Mouse (Mus musculus): ENCODE measurements around the gene Casz1. TPM values are rescaled to one million over a fixed set of nuclear protein-coding genes. Genes with fewer than 3 reads are reported as not detected.

The Casz1 gene
- total RNA-seq, 2 experiments from 2014 or later, result 31.2 to 41.3 TPM

DNA sequence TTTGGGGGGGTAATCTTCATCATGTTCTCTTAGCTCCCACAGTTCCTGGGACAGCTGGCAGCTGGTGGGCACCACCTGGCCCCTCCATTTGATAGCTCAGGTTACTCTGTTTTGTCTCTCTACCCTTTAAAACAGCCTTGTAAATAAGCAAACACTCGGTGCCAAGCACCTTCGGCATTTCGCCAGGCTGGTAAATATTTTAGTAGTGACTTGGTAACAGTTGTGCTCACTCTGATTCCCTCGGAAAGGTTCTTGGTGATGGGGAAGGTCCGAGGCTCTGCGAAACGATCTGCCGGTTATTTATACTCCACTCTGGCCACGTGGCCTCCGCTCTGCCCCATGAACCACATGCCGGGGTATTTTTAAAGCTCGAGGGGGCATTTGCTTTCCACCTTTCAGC lies 68.6 kb downstream of the Casz1 start:
- Histone ChIP-seq H3K4me3 (peak overlapping the region; percentile 28), H3K27ac (peak overlapping the region; percentile 91)
- no peak for TF ChIP-seq CTCF (IDR thresholded peaks at IDR 0.05)
- peak; percentile 78 for DNase-seq
- intact Hi-C loops (cut with DNase I), result no loop called here

DNA sequence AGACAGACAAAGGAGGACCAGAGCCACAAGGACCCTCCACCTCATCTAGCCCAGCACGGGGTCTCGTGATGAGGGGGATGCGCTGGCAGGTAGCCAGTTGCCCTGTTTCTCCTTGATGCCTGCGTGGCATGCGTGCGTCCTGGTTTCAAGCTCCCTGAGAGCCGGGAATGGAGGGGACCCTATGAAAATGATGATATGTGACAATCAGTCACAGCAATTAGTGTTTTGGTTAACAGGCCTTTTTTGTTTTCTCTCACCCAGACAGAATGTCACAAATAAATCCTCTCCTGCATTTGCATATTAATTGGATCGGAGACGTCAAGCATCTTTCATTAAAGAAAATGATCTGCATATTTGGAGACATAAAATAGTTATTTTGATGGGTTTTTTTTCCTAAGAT lies 71.9 kb downstream of the Casz1 start:
- H3K4me3 ChIP-seq, result no peak overlapping the region
- no peak for DNase-seq
- H3K27ac ChIP-seq, result no peak overlapping the region
- TF ChIP-seq CTCF (IDR thresholded peaks at IDR 0.05), result no peak
- intact Hi-C loops (cut with DNase I), result no loop called here

DNA sequence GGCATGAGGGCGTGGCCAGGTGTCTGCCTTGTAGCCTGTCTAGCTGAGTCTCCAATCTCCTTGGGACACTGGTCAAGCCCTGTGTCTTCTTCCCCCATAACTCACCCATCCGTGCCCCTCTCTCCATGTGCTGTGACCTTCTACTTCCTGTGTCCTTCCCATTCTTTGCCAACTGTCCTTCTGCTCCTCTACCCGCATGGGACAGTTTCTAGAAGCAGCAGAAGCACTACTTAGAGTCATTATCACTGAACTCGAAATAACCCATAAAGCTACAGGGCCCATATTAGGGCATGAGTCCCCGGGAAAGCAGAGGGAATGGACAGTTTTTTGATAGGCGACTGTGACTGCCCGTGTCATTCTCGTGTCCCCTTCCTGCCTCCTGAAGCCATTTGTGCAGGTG lies 72.6 kb downstream of the Casz1 start:
- H3K27ac ChIP-seq, result peak overlapping the region; percentile 20; the same call in 1 of the 2 replicates
- H3K4me3 ChIP-seq, result no peak overlapping the region
- no peak for DNase-seq
- no peak for TF ChIP-seq CTCF (IDR thresholded peaks at IDR 0.05)
- intact Hi-C loops (cut with DNase I), result no loop called here

DNA sequence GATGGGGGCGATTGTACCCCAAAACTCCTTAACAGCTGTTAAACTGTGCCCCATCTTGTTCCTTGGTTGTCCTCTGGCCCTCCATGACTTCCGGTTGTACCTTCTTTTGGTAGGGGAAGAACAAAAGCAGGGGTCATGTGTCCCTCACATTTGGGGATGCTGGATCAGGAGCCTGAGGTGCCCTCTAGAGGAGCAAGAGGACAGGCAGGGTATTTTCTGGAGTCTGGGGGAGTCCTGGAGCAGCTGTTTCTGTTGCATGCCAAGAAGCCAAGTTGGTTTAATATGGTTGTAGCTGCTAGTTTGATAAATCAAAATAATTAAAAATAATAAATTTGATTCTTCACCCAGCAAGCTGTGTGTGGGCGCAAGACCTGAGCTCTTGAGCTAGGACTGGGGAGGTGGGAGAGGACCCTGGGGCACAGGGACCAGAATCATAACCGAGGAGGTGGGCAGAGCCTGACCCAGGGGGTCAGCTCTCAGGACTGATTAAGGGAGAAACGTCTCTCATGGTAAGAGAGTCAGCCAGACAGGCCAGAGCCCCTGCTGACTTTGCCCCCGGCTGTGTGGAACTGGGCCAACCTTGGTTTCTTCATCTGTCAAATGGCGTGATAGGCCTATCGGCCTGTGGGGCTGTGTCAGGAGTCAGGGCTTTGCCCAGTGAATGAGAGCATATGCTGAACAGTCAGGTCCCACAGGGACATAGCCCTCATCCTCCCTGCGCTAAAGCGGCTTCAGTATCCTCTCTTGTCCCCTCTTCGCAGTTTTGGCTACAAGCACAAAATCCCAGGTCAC lies 74.2 kb downstream of the Casz1 start:
- peak overlapping the region; percentile 32 for H3K4me3 ChIP-seq
- H3K27ac ChIP-seq, result peak overlapping the region; percentile 82
- intact Hi-C loops (cut with DNase I), result no loop called here
- DNase-seq, result no peak
- TF ChIP-seq CTCF (IDR thresholded peaks at IDR 0.05), result peak; percentile 27; the same call in 1 of the 2 replicates

DNA sequence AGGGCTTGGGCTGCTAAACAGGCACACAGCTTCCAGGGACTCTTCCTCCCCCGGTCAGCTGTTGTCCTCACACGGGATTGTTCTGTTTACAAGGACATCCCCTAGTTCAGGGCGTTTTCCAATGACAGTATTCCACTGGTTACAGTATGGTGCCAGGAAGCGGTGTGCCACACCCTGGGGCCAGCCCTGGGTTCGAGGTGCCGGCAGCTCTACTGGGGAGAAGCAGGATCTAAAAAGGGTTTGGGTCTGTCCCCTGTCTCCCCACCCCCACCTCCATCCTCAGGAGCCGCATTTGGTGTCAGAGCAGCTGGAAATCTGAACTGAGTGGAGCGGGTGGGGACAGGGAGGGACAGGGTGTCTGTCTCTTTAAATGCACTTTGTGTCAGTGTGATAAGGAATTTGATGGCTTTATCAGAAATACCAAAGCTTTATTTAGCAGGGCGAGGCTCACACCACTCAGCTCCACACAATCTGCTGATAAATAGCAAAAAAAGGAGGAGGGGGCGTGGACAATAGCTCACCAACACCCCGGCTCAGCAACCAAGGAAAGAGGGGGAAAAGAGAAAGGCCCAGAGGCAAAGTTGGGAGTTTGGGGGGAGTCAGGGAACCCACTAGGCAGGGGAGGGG lies 74.9 kb downstream of the Casz1 start:
- TF ChIP-seq CTCF (IDR thresholded peaks at IDR 0.05), result no peak
- no peak for DNase-seq
- H3K27ac ChIP-seq, result peak overlapping the region; percentile 82
- intact Hi-C loops (cut with DNase I), result no loop called here
- H3K4me3 ChIP-seq, result peak overlapping the region; percentile 32

DNA sequence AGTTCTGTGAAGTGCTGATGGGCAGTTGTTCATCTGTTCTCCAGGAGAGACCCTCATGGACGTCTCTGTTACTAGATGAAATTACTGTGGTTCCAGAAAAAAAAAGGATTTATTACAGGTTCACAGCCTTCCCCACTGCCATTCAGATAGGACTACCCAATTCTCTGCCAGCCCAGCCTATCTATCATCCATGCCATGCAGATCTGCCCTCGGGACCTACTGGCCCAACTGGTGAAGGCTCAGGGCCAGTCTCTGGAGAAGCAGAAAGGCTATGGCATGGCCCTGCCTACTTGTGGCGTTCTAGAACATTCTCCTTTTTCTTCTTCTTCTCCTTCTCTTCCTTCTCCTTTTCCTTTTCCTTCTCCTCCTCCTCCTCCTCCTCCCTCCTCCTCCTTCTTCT lies 75.4 kb downstream of the Casz1 start:
- peak overlapping the region; percentile 82 for H3K27ac ChIP-seq
- intact Hi-C loops (cut with DNase I), result no loop called here

DNA sequence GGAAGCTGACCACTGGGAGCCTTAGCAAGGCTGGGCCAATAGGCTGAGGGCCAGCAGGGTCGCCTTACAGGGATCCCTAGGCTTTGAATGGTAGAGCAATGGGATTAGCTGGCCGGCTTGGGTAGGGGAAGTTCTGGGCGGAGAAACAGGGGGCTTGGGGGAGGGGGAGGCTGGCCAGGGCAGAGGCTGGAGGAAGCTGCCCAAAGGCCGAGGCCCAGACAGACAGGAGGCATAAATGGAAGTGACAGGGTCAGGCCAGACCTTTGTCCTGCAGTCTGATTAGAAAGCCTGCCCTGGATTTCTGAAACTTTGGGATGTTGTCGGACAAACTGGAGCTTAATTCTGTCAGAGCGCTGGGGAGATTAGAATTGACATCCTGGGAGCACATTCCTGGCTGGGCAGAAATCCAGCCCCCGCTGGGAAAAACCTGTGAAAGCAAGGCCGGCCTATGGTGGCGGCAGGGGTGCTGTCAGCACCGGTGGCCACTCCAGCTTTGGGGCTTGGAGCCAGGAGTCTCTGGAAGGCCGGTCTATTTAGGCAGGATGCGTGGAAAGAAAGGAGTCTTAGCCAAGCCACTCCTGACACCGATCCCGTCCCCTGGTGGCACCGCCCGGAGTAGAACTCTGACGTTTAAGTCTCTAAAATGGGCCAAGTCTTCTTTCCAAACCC lies 76.9 kb downstream of the Casz1 start:
- DNase-seq, result peak; percentile 77
- H3K27ac ChIP-seq, result peak overlapping the region; percentile 82
- peak overlapping the region; percentile 54 for H3K4me3 ChIP-seq
- TF ChIP-seq CTCF (IDR thresholded peaks at IDR 0.05), result no peak; the same call in 1 of the 2 replicates
- intact Hi-C loops (cut with DNase I), result no loop called here

More for the DNA sequence above, 75.4 kb downstream of the Casz1 start:
- TF ChIP-seq CTCF (IDR thresholded peaks at IDR 0.05), result no peak
- peak overlapping the region; percentile 2; the same call in 1 of the 2 replicates for H3K4me3 ChIP-seq
- DNase-seq, result no peak

DNA sequence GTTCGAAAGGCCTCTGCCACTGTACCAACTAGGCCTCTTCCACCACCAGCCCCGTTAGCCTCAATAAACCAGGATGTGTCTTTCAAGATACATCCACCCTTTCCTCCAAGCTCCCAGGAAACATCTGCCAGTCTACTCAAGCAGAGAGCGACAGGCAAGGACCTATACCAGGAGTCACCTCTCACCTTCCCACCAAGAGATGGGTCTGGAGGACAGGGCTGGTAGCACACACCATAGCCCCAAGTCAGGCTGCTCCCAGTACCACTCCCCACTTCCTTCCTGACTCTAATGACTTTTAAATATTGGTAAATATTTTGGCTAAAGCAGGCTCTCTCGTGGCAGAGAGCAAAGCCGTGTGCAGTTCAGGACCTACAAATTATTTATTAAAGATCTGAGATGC lies 77.6 kb downstream of the Casz1 start:
- H3K27ac ChIP-seq, result peak overlapping the region; percentile 82
- intact Hi-C loops (cut with DNase I), result no loop called here
- peak overlapping the region; percentile 54 for H3K4me3 ChIP-seq
- TF ChIP-seq CTCF (IDR thresholded peaks at IDR 0.05), result no peak
- no peak for DNase-seq

DNA sequence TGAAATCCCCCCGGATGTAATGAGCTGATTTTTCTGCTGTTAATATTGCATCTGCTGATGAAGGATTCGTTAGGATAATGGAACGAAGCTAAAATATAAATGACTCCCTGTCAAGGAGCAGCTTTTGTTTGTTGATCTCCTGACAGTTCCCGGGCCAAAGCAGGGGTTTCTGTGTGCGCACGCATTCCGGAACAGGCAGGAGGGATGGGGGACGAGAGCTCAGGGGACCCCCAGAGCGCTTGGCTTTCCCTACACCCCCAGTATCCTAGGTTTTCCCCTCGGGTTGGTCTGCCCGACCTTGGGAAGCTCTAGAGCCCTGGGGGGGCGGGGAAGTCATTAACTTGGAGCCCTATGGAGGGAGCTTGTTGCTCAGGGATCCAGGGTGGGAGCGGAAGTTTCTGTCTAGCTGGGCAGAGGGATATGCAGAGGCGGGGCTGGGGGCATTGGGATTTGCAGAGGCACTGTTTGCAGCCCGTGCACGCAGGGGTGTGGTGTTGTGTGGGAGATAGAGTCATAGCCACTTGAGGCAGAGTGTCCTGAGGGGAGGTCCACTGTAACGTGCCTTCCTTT lies 78.2 kb downstream of the Casz1 start:
- no peak for DNase-seq
- peak overlapping the region; percentile 33; the same call in 1 of the 2 replicates for H3K4me3 ChIP-seq
- peak overlapping the region; percentile 82 for H3K27ac ChIP-seq
- no peak for TF ChIP-seq CTCF (IDR thresholded peaks at IDR 0.05)
- intact Hi-C loops (cut with DNase I), result no loop called here

DNA sequence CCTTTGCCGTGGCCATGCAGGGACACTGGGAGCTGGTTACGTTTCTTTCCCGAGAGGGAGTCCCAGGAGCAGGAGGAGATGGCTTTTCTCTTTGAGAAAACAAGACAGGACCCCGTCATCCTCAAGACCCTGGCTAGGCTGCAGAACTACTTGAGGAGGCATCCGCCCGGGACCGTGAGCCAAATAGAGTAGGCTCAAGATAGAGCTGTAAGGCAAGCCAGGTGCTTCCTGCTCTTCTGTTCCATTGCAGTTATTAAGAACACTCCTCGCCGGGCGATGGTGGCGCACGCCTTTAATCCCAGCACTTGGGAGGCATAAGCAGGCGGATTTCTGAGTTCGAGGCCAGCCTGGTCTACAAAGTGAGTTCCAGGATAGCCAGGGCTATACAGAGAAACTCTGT lies 80.4 kb downstream of the Casz1 start:
- H3K27ac ChIP-seq, result peak overlapping the region; percentile 62
- no peak for DNase-seq

DNA sequence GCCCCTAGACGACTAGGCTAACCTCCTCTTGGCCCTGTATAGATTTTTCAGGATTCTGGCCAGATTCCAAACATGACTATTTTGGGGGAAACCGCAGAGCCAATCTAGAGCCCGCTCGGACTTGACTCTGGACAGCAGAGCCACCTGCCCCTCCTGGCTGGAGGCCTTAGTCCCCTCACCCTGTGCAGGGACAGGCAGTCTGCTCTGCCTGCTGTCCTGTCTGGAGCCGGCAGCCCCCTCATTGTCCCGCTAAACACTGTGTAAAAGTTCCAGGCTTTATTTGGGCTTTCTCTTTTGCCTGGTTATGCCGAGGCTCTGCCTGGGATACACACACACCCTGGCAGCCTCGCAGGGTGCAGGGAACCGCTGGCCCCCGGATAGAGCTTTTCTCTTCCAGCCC lies 81.2 kb downstream of the Casz1 start:
- no peak for TF ChIP-seq CTCF (IDR thresholded peaks at IDR 0.05)
- DNase-seq, result no peak
- Histone ChIP-seq H3K4me3 (no peak overlapping the region), H3K27ac (no peak overlapping the region)
- intact Hi-C loops (cut with DNase I), result no loop called here

More for the DNA sequence above, 80.4 kb downstream of the Casz1 start:
- intact Hi-C loops (cut with DNase I), result no loop called here
- no peak for TF ChIP-seq CTCF (IDR thresholded peaks at IDR 0.05)
- no peak overlapping the region for H3K4me3 ChIP-seq

DNA sequence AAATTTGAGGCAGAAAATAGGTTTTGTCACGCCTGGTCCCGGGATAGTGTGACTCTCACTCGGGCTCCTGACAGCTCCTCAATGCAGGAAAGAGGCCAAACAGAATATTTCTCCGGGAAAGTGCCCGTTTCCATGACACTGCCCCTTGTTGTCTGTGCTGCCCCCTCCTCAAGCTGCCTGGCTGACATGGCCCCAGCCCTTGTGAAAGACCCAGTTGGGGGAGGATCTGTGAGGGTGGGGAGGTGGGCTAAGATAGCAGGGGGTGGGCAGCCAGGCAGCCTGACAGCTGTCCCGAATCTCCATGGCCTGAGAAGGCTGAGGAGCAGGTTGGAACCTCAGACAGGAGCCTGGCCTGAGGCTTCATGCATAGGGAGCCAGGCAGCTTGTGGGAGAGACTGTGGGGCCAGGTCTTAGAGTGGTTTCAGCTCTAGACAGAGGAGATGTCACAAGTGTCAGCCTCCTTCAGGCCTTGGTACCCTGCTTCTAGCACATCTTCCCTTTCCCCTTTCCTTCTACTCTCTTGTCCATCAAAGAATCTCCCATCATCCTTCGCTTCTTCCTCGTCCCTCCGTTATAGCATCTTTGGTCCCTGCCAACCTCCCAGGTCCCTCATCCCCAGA lies 81.8 kb downstream of the Casz1 start:
- Histone ChIP-seq H3K27ac (no peak overlapping the region), H3K4me3 (no peak overlapping the region)
- DNase-seq, result no peak
- intact Hi-C loops (cut with DNase I), result no loop called here
- no peak for TF ChIP-seq CTCF (IDR thresholded peaks at IDR 0.05)
